ENCODE assay signal across 8 mouse cellular contexts in the genomic region with DNA sequence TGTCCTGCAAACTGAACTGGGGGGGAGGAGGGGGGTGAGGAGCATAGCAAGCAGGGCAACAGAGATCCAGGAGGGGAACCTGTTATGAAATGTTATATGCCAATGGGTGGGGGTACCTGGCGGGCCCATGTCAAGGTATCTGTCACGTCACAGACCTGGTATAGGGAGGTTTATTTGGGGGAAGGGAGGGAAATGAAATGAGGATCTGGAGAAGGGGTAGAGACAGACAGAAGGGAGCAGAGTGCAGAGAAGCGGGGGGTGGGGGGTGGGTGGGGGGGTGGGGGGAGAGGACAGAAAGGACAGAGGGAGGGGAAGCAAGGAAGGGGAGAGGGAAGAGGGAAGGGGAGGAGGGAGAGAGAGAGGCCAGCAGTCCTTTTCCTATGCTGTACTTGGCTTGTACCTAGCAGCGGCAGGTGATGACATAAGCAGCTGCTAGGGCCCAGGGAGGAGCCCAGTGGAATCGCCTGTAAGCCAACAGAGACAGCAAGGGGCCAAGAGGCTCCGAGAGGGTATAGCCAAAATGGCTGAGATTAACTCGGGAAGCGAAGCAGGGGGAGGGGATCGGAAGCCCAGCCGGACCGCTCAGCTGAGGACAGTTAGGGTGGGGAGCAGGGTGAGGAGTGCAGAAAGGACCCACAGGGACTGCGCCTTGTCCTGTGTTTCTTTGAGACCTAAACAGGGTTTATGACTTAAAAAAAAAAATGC. TPM values are rescaled to one million over a fixed set of nuclear protein-coding genes. Genes with fewer than 3 reads are reported as not detected.
A peak's percentile ranks its signal among the peaks of the same experiment; 100 is the strongest.
DNase-seq lines count a peak whose midpoint lies in the region; ATAC-seq lines count a peak whose summit lies in the region.

No protein-coding gene starts in this region.

- H3K9me3 ChIP-seq in megakaryocyte, embryonic 14.5 days, result peaks cover 10% of the 10 kb centered on the region
- no peaks in the 10 kb centered on the region for H3K9me3 ChIP-seq in forebrain, embryonic 12.5 days
- H3K9me3 ChIP-seq in intestine, embryonic 16.5 days (ENCODE audit: control insufficient read depth, low read length), result no peaks in the 10 kb centered on the region
- H3K9me3 ChIP-seq in midbrain, embryonic 12.5 days, result no peaks in the 10 kb centered on the region

- no peak for DNase-seq in right cerebral cortex, adult 18-20 months
- no peak for DNase-seq in spleen, postnatal 10 days (ENCODE audit: low spot score in 2 of 2)
- DNase-seq in spleen, postnatal 36 days (ENCODE audit: low spot score in 2 of 2), result no peak

- no peak for ATAC-seq in megakaryocyte, adult 5-6 weeks (ENCODE audit: poor library complexity, severe bottlenecking)
- peak; percentile 41; the same call in 1 of the 2 replicates for ATAC-seq in forebrain, embryonic 12.5 days (ENCODE audit: low FRiP score)
- peak; percentile 65 for ATAC-seq in intestine, embryonic 16.5 days
- ATAC-seq in midbrain, embryonic 12.5 days (ENCODE audit: low FRiP score, low read depth), result peak; percentile 82

- H3K4me2 ChIP-seq in forebrain, embryonic 12.5 days, result peak overlapping the region; percentile 49
- H3K4me2 ChIP-seq in intestine, embryonic 16.5 days (ENCODE audit: low read depth, low read length), result peak overlapping the region; percentile 70
- peak overlapping the region; percentile 56 for H3K4me2 ChIP-seq in midbrain, embryonic 12.5 days (replicated peaks)

- no peaks in the 10 kb centered on the region for H3K36me3 ChIP-seq in megakaryocyte, embryonic 14.5 days (replicated peaks; ENCODE audit: low read length)
- H3K36me3 ChIP-seq in forebrain, embryonic 12.5 days (replicated peaks), result no peaks in the 10 kb centered on the region
- no peaks in the 10 kb centered on the region for H3K36me3 ChIP-seq in intestine, embryonic 16.5 days (ENCODE audit: control insufficient read depth, insufficient read depth, low read length)
- H3K36me3 ChIP-seq in midbrain, embryonic 12.5 days, result no peaks in the 10 kb centered on the region

- H3K4me3 ChIP-seq in megakaryocyte, embryonic 14.5 days (replicated peaks), result peak overlapping the region; percentile 64
- peak overlapping the region; percentile 22 for H3K4me3 ChIP-seq in forebrain, embryonic 12.5 days (replicated peaks)
- H3K4me3 ChIP-seq in intestine, embryonic 16.5 days (ENCODE audit: low read length), result peak overlapping the region; percentile 37
- peak overlapping the region; percentile 30 for H3K4me3 ChIP-seq in midbrain, embryonic 12.5 days

- peaks cover 6% of the 10 kb centered on the region; the same call in 1 of the 2 replicates for H3K4me1 ChIP-seq in megakaryocyte, embryonic 14.5 days
- H3K4me1 ChIP-seq in forebrain, embryonic 12.5 days, result peaks cover 11% of the 10 kb centered on the region
- 0 out of 2 replicates have a peak, but pooled peaks cover 8% of the 10 kb centered on the region for H3K4me1 ChIP-seq in intestine, embryonic 16.5 days (ENCODE audit: control insufficient read depth, insufficient read depth, low read length)
- peaks cover 12% of the 10 kb centered on the region; the same call in 1 of the 2 replicates for H3K4me1 ChIP-seq in midbrain, embryonic 12.5 days

- no peak overlapping the region for H3K27ac ChIP-seq in forebrain, embryonic 12.5 days
- H3K27ac ChIP-seq in intestine, embryonic 16.5 days (ENCODE audit: low read length), result no peak overlapping the region
- no peak overlapping the region for H3K27ac ChIP-seq in midbrain, embryonic 12.5 days (replicated peaks)

- H3K27me3 ChIP-seq in megakaryocyte, embryonic 14.5 days (replicated peaks), result peaks cover 6% of the 10 kb centered on the region
- H3K27me3 ChIP-seq in forebrain, embryonic 12.5 days, result no peaks in the 10 kb centered on the region
- no peaks in the 10 kb centered on the region for H3K27me3 ChIP-seq in intestine, embryonic 16.5 days (replicated peaks; ENCODE audit: control insufficient read depth, insufficient read depth, low read length)
- H3K27me3 ChIP-seq in midbrain, embryonic 12.5 days, result 0 out of 2 replicates have a peak, but pooled peaks cover 6% of the 10 kb centered on the region

- 9% methylated on average over 12 of the region's 12 CpGs for WGBS in forebrain, embryonic 12.5 days
- WGBS in intestine, embryonic 16.5 days, result 13% methylated on average over 12 of the region's 12 CpGs
- 3% methylated on average over 12 of the region's 12 CpGs for WGBS in midbrain, embryonic 12.5 days

- H3K9ac ChIP-seq in forebrain, embryonic 12.5 days, result peak overlapping the region; percentile 34; the same call in 1 of the 2 replicates
- H3K9ac ChIP-seq in intestine, embryonic 16.5 days (ENCODE audit: low read depth, low read length), result peak overlapping the region; percentile 41
- 0 out of 2 replicates have a peak overlapping the region, but pooled peaks have one; percentile 16 for H3K9ac ChIP-seq in midbrain, embryonic 12.5 days (replicated peaks)

RNA-seq across cellular contexts. Expression of a gene that starts 14.5 kb away (rescaled TPM):
- polyA plus RNA-seq in megakaryocyte, embryonic 14.5 days (2012; ENCODE audit: insufficient read depth, low replicate concordance), result not detected in 2 replicates
- not detected in 2 replicates for total RNA-seq in megakaryocyte, adult 5-6 weeks (2015)
- not detected in 2 replicates for total RNA-seq in megakaryocyte, adult 5-6 weeks (2017)
- not detected in 2 replicates for polyA plus RNA-seq in forebrain, embryonic 12.5 days (2016; fragmentation: Nextera tagmentation; extraction: Ambion mirVana)
- not detected in 2 replicates for polyA plus RNA-seq in intestine, embryonic 16.5 days (2015; fragmentation: Nextera tagmentation; extraction: Ambion mirVana)
- not detected in 2 replicates for polyA plus RNA-seq in midbrain, embryonic 12.5 days (2016; fragmentation: Nextera tagmentation; extraction: Ambion mirVana)
